Mouse (Mus musculus): ENCODE data around the gene Greb1. TPM values are rescaled to one million over a fixed set of nuclear protein-coding genes. Genes with fewer than 3 reads are reported as not detected.

Gene Greb1
- 1.5 and 2.5 TPM in 2 replicates for polyA plus RNA-seq (2015; fragmentation: Nextera tagmentation; extraction: Ambion mirVana)

GRCm38 (mm10) chr12:16800259-16800958 lies at the start of gene Greb1:
Gene Greb1 (minus strand): TSS chr12:16800886.
- peaks cover 19% of the 10 kb centered on the region for H3K4me1 ChIP-seq (replicated peaks)
- H3K9me3 ChIP-seq, result no peaks in the 10 kb centered on the region
- peak; percentile 82 for ATAC-seq (ENCODE audit: low FRiP score)
- H3K4me2 ChIP-seq, result peak within 1 kb of the TSS; percentile 91
- peak within 1 kb of the TSS; percentile 83 for H3K9ac ChIP-seq
- peak within 1 kb of the TSS; percentile 62 for H3K4me3 ChIP-seq
- 0 out of 2 replicates have a peak, but pooled peaks cover 3% of the 10 kb centered on the region for H3K27me3 ChIP-seq
- peak within 1 kb of the TSS; percentile 53; the same call in 1 of the 2 replicates for H3K27ac ChIP-seq
- WGBS, result under 1% methylated on average over 51 of the region's 53 CpGs
- no peaks in the 10 kb centered on the region for H3K36me3 ChIP-seq

GRCm38 (mm10) chr12:16849821-16850220 lies 49.1 kb upstream of the Greb1 start:
- H3K4me1 ChIP-seq (replicated peaks), result peaks cover 1% of the 10 kb centered on the region
- H3K27ac ChIP-seq, result no peak overlapping the region
- H3K4me3 ChIP-seq, result no peak overlapping the region
- H3K9ac ChIP-seq, result no peak overlapping the region
- 71% methylated on average over 2 of the region's 2 CpGs for WGBS
- H3K9me3 ChIP-seq, result no peaks in the 10 kb centered on the region
- H3K27me3 ChIP-seq, result no peaks in the 10 kb centered on the region
- no peaks in the 10 kb centered on the region for H3K36me3 ChIP-seq
- no peak for ATAC-seq (ENCODE audit: low FRiP score)
- H3K4me2 ChIP-seq, result no peak overlapping the region

- Histone ChIP-seq H3K27ac (no peak overlapping the region), H3K4me3 (no peak overlapping the region), H3K36me3 (no peaks in the 10 kb centered on the region), H3K9me3 (no peaks in the 10 kb centered on the region), H3K4me1 (replicated peaks) (no peaks in the 10 kb centered on the region), H3K9ac (no peak overlapping the region), H3K27me3 (no peaks in the 10 kb centered on the region), H3K4me2 (no peak overlapping the region)
- ATAC-seq (ENCODE audit: low FRiP score), result no peak
- WGBS, result 92% methylated on average over 2 of the region's 2 CpGs
These were observed 47.8 kb upstream of the Greb1 start for GRCm38 (mm10) chr12:16848501-16848900.

- WGBS, result 83% methylated on average over 4 of the region's 4 CpGs
- no peak overlapping the region for H3K4me2 ChIP-seq
- no peak overlapping the region for H3K27ac ChIP-seq
- no peaks in the 10 kb centered on the region for H3K4me1 ChIP-seq (replicated peaks)
- H3K9me3 ChIP-seq, result no peaks in the 10 kb centered on the region
- ATAC-seq (ENCODE audit: low FRiP score), result no peak
- H3K4me3 ChIP-seq, result no peak overlapping the region
- no peaks in the 10 kb centered on the region for H3K36me3 ChIP-seq
- no peak overlapping the region for H3K9ac ChIP-seq
- H3K27me3 ChIP-seq, result no peaks in the 10 kb centered on the region
These were observed 46.6 kb upstream of the Greb1 start for GRCm38 (mm10) chr12:16847204-16847792.

- 73% methylated on average over 14 of the region's 14 CpGs for WGBS
- Histone ChIP-seq H3K4me2 (no peak overlapping the region), H3K36me3 (no peaks in the 10 kb centered on the region), H3K27ac (no peak overlapping the region), H3K9me3 (no peaks in the 10 kb centered on the region), H3K9ac (no peak overlapping the region), H3K27me3 (no peaks in the 10 kb centered on the region), H3K4me3 (no peak overlapping the region), H3K4me1 (replicated peaks) (no peaks in the 10 kb centered on the region)
- ATAC-seq (ENCODE audit: low FRiP score), result no peak
These were observed 44.2 kb upstream of the Greb1 start for GRCm38 (mm10) chr12:16844623-16845592.

GRCm38 (mm10) chr12:16840842-16841782 lies 40.4 kb upstream of the Greb1 start:
- Histone ChIP-seq H3K36me3 (no peaks in the 10 kb centered on the region), H3K4me1 (replicated peaks) (no peaks in the 10 kb centered on the region), H3K9me3 (peaks cover 5% of the 10 kb centered on the region; the same call in 1 of the 2 replicates), H3K4me3 (no peak overlapping the region), H3K27ac (no peak overlapping the region), H3K4me2 (no peak overlapping the region), H3K27me3 (no peaks in the 10 kb centered on the region), H3K9ac (no peak overlapping the region)
- WGBS, result 87% methylated on average over 8 of the region's 8 CpGs
- ATAC-seq (ENCODE audit: low FRiP score), result no peak

- Histone ChIP-seq H3K9me3 (peaks cover 5% of the 10 kb centered on the region; the same call in 1 of the 2 replicates), H3K9ac (no peak overlapping the region)
- WGBS, result 90% methylated on average over 4 of the region's 4 CpGs
These were observed 37.1 kb upstream of the Greb1 start for GRCm38 (mm10) chr12:16837766-16838165.

GRCm38 (mm10) chr12:16836188-16836587 lies 35.5 kb upstream of the Greb1 start:
- H3K27me3 ChIP-seq, result no peaks in the 10 kb centered on the region
- no peak overlapping the region for H3K4me2 ChIP-seq
- H3K9me3 ChIP-seq, result peaks cover 5% of the 10 kb centered on the region; the same call in 1 of the 2 replicates
- no peak overlapping the region for H3K9ac ChIP-seq
- no peak for ATAC-seq (ENCODE audit: low FRiP score)
- 54% methylated on average over 9 of the region's 9 CpGs for WGBS
- H3K36me3 ChIP-seq, result no peaks in the 10 kb centered on the region
- no peak overlapping the region for H3K27ac ChIP-seq
- peaks cover 7% of the 10 kb centered on the region; the same call in 1 of the 2 replicates for H3K4me1 ChIP-seq (replicated peaks)
- H3K4me3 ChIP-seq, result no peak overlapping the region

More at GRCm38 (mm10) chr12:16837766-16838165, 37.1 kb upstream of the Greb1 start:
- ATAC-seq (ENCODE audit: low FRiP score), result no peak
- Histone ChIP-seq H3K27ac (no peak overlapping the region), H3K4me3 (no peak overlapping the region), H3K27me3 (no peaks in the 10 kb centered on the region), H3K4me1 (replicated peaks) (peaks cover 7% of the 10 kb centered on the region; the same call in 1 of the 2 replicates), H3K4me2 (no peak overlapping the region), H3K36me3 (no peaks in the 10 kb centered on the region)

- H3K4me3 ChIP-seq, result no peak overlapping the region
- 0 out of 2 replicates have a peak overlapping the region, but pooled peaks have one; percentile 14 for H3K27ac ChIP-seq
- no peak overlapping the region for H3K9ac ChIP-seq
- peak; percentile 52; the same call in 1 of the 2 replicates for ATAC-seq (ENCODE audit: low FRiP score)
- 72% methylated on average over 11 of the region's 11 CpGs for WGBS
- no peak overlapping the region; the same call in 1 of the 2 replicates for H3K4me2 ChIP-seq
- no peaks in the 10 kb centered on the region for H3K27me3 ChIP-seq
- H3K4me1 ChIP-seq (replicated peaks), result peaks cover 7% of the 10 kb centered on the region; the same call in 1 of the 2 replicates
- peaks cover 5% of the 10 kb centered on the region; the same call in 1 of the 2 replicates for H3K9me3 ChIP-seq
- H3K36me3 ChIP-seq, result peaks cover 2% of the 10 kb centered on the region
These were observed 34.0 kb upstream of the Greb1 start for GRCm38 (mm10) chr12:16834701-16835100.

- Histone ChIP-seq H3K27ac (no peak overlapping the region), H3K9ac (no peak overlapping the region), H3K27me3 (no peaks in the 10 kb centered on the region), H3K36me3 (peaks cover 28% of the 10 kb centered on the region), H3K4me3 (no peak overlapping the region), H3K4me1 (replicated peaks) (peaks cover 7% of the 10 kb centered on the region; the same call in 1 of the 2 replicates), H3K9me3 (no peaks in the 10 kb centered on the region), H3K4me2 (no peak overlapping the region)
- 75% methylated on average over 4 of the region's 4 CpGs for WGBS
- ATAC-seq (ENCODE audit: low FRiP score), result no peak
These were observed 30.4 kb upstream of the Greb1 start for GRCm38 (mm10) chr12:16831071-16831470.

GRCm38 (mm10) chr12:16829785-16830184 lies 29.1 kb upstream of the Greb1 start:
- H3K27me3 ChIP-seq, result no peaks in the 10 kb centered on the region
- no peak overlapping the region for H3K4me2 ChIP-seq
- H3K4me1 ChIP-seq (replicated peaks), result peaks cover 6% of the 10 kb centered on the region; the same call in 1 of the 2 replicates
- H3K36me3 ChIP-seq, result peaks cover 41% of the 10 kb centered on the region
- H3K4me3 ChIP-seq, result no peak overlapping the region
- H3K9ac ChIP-seq, result no peak overlapping the region
- H3K9me3 ChIP-seq, result no peaks in the 10 kb centered on the region
- ATAC-seq (ENCODE audit: low FRiP score), result no peak
- WGBS, result 87% methylated on average over 2 of the region's 2 CpGs
- no peak overlapping the region for H3K27ac ChIP-seq

Measured in hindbrain, embryonic 13.5 days (tissue).